Mouse (Mus musculus) natural killer cell, adult 2 months (primary cell): Measurements from ENCODE around the gene Mpeg1.

ENCODE experiments used
- DNase-seq, 2 experiments: peaks; one replicate each; pipeline ENCODE4 v3.0.0; 2022; ENCODE audit warnings: low spot score in 2 of 2

The Mpeg1 gene

DNA sequence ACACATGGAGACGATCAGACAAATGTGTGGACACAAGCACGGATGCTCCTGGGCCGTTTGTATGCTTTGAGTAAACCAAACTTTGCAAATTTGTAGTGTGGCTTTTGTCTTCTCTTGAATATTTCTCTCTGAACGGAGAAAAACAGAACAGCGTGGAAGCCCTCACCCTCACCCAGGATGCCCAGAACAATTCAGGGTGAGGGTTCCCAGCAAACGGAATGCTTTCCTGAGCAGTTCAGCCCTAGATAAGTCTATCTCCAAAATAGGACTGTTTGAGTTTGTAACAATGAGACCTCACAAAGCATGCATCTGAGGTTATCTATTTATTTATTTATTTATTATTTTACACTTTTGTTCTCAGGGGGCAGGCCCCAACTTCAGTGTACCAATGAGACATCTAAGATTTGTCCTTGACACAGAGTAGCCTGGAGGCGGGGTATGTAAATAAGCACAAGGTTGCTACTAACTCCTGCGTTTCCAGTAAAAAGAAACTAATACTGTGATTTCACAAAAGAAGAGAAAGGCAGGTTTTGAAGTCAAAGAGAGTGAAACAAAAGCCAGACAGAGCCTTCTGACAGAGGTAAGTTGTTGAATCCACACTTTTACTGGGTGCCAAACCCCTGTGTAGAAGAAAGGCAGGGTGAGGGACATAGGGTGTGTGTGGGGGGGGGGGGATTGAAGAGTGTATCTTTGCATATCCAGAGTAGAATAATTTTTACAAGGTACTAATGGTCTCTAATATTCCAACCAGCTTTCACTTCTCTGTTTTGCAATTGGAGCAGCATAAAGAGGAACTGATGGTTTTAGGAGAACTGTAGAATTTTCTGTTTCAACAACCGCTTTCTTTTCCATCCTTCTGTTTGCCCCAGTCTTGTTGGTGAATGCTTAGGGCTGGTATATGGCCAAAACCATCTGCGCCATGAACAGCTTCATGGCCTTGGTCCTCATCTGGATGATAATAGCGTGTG is at the start of gene Mpeg1:
Gene Mpeg1, plus strand, starts transcription at position 498 of the 968 bp plus-strand sequence.
- DNase-seq: no peak

DNA sequence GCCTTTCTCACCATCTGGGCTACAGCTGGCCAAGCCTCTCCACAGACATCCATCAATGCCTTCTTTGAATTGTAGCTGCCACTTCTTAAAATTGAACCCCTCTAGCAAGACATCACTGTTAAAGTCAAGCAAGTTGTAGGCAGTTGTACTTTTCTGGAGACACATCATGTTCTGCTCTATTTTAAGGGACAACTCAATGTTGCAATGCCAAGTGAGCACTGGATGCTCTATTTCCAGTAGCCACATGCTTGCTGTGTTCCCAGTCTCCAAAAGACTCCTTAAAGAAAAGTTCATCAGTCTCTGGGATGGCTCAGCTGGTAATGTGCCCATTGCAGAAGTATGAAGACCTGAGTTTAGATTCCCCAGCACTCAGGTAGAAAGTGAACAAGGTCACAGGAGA is 46.8 kb upstream of the Mpeg1 start:
- no peak for DNase-seq

DNA sequence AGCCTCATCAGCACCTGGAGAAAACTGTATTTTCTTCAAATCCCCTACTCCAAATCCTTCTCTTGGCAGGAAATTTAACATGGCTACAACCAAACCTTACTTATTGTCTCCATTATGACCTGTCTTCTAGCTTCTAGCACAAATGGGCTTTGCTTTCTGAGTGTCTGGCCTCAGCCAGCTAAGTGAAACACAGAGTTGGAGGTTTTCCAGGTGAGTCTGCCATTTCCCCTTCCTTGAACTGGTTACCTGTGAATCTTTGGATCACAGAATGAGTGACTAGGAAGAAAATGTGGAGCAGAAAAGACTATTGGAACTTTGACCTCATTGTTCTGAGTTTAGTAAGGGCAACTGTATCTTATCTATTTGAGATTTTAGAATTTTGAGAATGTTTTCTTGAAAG is 43.2 kb upstream of the Mpeg1 start, which contains the start of gene Olfr1441:
Gene Olfr1441, plus strand, starts transcription at position 73 of the 400 bp plus-strand sequence.
- DNase-seq: no peak

GRCm38 (mm10) chr19:12418312-12418711 is 42.3 kb upstream of the Mpeg1 start:
- DNase-seq: no peak

DNA sequence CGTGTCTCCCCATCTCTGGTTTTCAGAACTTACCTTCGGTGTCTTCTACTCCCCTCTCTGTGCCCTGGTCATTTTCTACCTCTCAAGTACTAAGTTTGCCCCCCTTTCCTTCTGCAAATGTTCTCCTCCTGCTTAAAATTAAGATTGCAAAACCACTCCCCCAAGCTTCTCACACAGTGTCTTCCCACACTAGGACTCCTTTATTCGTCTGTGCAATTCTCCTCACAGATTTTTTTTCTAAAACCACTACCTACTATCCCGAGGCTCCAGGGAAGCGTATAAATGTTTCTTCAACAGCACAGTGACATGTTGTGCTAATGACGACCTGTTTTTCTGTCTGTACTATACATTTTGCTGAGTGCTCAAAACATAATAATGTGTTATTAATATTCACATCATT is 40.0 kb upstream of the Mpeg1 start:
- DNase-seq: no peak

DNA sequence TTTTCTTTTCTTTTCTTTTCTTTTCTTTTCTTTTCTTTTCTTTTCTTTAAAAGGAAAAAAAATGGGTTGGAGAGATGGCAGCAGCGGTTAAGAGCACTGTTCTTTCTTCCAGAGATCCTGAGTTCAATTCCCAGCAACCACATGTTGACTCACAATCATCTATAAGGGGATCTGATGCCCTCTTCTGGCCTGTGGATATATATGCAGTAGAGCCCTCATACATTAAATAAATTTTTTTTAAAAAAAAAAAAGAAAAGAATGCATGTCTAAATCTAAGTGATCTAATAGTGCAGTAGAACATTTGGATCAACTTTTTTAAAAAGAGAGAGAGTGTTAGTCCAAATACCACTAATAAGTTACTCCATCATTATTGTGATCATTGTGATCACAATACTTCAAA is 38.9 kb upstream of the Mpeg1 start:
- no peak for DNase-seq

DNA sequence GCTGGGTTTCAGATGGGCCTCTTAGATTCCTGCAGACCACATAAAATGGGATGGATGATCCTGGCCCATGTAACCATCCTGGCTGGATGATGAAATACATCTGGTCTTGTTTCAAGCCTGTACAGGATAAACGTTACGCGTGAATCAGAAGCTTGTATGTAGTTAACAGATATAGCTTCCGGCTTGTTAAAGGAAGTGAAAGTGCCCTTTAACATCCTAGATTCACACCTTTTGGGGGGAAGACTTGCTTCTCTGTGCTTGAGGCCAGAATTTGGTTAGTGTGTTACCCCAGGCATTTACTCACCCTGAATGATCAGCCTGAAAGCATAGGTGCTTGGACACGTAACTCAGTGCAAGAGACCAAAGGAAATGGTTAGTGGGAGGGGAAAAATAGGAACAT is 33.5 kb upstream of the Mpeg1 start:
- peak; percentile 8 to 28 for DNase-seq

- DNase-seq: no peak
These were observed 33.0 kb upstream of the Mpeg1 start, which contains the start of gene Pfpl for GRCm38 (mm10) chr19:12427605-12428004. Pfpl (plus strand) TSS chr19:12427905.

DNA sequence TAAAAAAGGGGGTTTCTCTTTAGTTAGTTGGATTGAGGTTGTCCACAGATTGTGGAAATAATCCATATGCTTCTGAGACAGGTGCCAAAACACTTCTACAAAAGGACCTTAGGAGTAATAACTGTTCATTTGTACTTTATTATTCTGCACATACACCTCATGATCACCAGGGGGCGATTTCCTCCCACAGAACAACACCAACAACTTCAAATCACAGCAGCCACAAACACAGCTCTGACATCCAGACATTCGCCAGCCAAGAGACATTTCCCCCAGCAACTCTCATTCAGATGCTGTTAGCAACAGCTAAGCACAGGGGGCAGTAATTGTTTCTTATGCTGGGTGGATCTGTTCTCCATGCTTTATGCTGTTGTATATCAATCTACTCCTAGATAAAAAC is 27.5 kb upstream of the Mpeg1 start:
- peak in 1 of 2 experiments; percentile 53 for DNase-seq

GRCm38 (mm10) chr19:12435011-12435416 is 25.6 kb upstream of the Mpeg1 start:
- peak in 1 of 2 experiments; percentile 35 for DNase-seq

GRCm38 (mm10) chr19:12435750-12436524 is 24.6 kb upstream of the Mpeg1 start:
- DNase-seq: no peak

- DNase-seq: no peak
These were observed 21.0 kb upstream of the Mpeg1 start for GRCm38 (mm10) chr19:12439581-12439980.

DNA sequence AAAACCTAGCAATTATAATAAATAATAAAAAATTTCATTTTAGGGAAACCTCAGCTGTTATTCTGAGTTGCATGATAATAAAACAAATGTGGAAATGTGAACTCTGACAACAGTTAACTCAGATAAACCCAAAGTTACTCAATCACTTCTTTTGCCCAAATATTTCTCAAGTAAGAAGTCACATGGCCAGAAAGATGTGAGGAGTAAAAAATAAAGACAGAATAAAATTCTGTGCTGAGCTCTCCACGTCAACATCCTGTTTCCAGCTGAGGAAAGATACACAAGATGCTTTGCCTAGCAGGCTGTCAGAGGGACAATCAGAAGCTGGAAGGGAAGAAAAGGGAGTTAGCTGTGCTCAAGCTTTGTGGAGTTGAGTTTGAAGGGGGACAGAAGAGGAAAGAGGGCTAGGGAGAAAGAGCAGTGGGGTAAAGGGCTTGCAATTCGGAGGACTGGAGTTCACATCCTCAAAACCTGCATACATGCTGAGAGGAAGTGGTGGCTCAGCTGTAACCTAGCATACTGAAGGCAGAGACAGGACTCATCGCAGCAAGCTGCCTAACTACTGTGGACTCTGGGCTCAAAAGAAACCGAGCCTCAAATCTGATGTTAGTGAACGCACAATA is 20.4 kb upstream of the Mpeg1 start:
- no peak for DNase-seq

- DNase-seq: no peak
These were observed 18.0 kb upstream of the Mpeg1 start for GRCm38 (mm10) chr19:12442560-12442959.

DNA sequence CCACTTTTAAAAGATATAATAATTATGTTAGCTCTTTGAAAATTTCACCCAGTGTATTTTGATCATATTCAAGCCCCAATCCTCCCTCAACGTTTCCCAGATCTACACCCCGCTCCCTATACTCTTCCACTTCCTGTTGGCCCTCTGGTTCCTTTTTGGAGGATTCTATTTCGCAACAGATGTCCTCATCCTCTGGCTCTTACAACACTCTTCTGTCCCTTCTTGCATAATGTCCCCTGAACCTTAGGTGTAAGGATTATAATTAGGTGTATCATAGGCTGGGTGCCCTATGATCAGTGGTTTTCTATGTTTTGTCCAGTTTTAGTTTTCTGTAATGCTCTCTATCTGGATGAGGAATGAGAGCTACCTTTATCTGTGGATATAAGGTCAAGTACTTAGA is 15.6 kb upstream of the Mpeg1 start:
- DNase-seq: no peak

DNA sequence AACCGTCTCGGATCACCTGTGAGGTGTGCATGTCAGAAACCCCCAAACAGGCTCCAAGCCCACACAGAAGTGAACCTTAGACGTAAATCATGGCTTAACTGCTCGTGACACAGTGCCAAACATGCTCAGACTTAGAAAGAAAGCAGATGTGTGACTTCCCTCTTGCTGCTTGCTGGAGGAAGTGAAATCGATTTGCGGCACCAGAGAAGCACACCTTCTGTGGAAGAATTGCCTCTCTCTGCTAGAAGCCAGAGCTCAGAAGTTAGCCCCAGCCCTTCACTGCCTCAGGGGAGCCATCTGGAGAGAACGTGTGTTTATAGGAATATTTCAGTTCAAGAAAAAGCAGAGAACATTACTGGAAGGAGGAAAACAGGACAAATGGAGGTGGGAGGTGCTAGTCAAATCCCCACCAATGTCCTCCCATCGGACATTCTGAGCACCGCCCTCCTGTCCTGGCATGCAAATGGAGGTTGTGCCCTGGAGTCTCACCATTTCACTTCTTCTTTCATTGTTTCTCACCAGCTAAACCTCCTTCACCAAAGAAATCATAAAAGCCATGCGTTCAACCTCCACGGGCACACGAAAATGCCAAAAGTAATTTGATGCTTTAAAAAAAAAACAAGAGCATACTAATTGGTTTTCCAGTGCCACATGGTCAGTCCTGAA is 3.0 kb upstream of the Mpeg1 start:
- DNase-seq: peak in 1 of 2 experiments; percentile 81

- DNase-seq: no peak
These were observed 1.1 kb upstream of the Mpeg1 start for GRCm38 (mm10) chr19:12459516-12459915.

- DNase-seq: no peak
These were observed 2.5 kb downstream of the Mpeg1 start for GRCm38 (mm10) chr19:12462851-12463721.

- DNase-seq: no peak
These were observed 3.1 kb downstream of the Mpeg1 start for GRCm38 (mm10) chr19:12463722-12464035.

DNA sequence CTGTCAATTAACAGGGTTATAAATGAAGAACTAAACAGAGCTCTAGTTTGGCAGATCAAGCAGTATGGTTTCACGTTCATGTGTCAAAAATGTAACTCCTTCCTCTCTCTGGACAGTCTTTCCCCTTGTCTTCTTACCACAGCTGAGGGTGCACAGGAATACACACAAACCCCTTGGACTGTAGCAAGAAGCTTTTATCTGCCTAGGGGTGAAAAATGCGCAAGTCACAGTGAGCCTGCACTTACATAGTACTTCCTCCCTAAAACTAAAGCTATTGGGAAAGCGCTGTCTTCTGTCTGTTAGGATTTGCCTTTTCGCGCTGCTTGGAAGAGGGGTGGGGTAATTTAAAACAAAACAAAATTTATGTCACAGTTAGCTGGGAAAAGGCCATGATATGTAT is 3.5 kb downstream of the Mpeg1 start:
- DNase-seq: no peak

GRCm38 (mm10) chr19:12464674-12465073 is 4.1 kb downstream of the Mpeg1 start:
- DNase-seq: no peak
